Mouse (Mus musculus): ENCODE results near the gene Basp1.

DNA sequence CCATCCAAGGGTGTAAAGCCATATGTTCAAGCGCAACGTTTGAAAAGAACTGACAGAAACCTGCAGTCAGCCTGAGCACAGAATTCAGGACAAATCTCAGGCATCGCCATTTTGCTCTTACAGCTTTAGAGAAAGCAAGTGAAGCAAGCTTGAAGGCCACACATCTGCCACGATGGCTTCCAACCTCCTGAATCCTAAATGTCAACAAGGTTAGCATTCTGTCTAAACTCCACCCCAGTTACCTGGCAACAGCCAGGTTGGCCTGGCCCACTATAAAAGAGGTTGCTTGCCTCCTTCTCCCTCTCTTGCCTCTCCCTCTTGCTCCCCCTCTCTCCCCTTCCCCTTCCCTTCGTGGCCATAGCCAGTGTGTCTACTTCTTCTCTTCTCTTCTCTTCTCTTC is 33.5 kb downstream of the Basp1 start:
- TF ChIP-seq CTCF (IDR thresholded peaks at IDR 0.05) (no peak), POLR2A (IDR thresholded peaks at IDR 0.05; ENCODE audit: insufficient read depth, low read depth, low read length) (no peak), EP300 (IDR thresholded peaks at IDR 0.05; ENCODE audit: insufficient read depth, low read depth, low read length) (no peak)
